Mouse (Mus musculus) hindbrain, embryonic 12.5 days (tissue): ENCODE measurements around the gene Shc2. TPM values are rescaled to one million over a fixed set of nuclear protein-coding genes. Genes with fewer than 3 reads are reported as not detected.

Experiments
- ATAC-seq: fragments of 200-750 bp; cut with Nextera tagmentation; 2 replicates; pipeline ENCODE4 v1.8.0; 2017; ENCODE audit warnings: moderate TSS enrichment; ENCODE audit not compliant: low FRiP score
- H3K27ac ChIP-seq: fragments of 300-500 bp; sonication (generic); 2 replicates; pipeline ENCODE4 v1.5.1; 2016; ENCODE audit warnings: mild to moderate bottlenecking
- H3K27me3 ChIP-seq: fragments of 300-500 bp; sonication (generic); 2 replicates; pipeline ENCODE4 v1.6.1; 2016; ENCODE audit warnings: mild to moderate bottlenecking
- H3K36me3 ChIP-seq: fragments of 300-500 bp; sonication (generic); 2 replicates; pipeline ENCODE4 v1.6.1; 2016; ENCODE audit warnings: mild to moderate bottlenecking
- H3K4me1 ChIP-seq: fragments of 300-500 bp; sonication (generic); 2 replicates; pipeline ENCODE4 v1.6.1; 2016
- H3K4me2 ChIP-seq: fragments of 300-500 bp; sonication (generic); replicated peaks from 2 replicates; pipeline ENCODE4 v1.6.1; 2016; ENCODE audit warnings: mild to moderate bottlenecking
- H3K4me3 ChIP-seq: fragments of 300-500 bp; sonication (generic); 2 replicates; pipeline ENCODE4 v1.5.1; 2016; ENCODE audit warnings: mild to moderate bottlenecking
- H3K9ac ChIP-seq: fragments of 300-500 bp; sonication (generic); 2 replicates; pipeline ENCODE4 v1.6.1; 2016; ENCODE audit warnings: mild to moderate bottlenecking, moderate library complexity
- H3K9me3 ChIP-seq: fragments of 300-500 bp; sonication (generic); replicated peaks from 2 replicates; pipeline ENCODE4 v1.6.1; 2016; ENCODE audit warnings: mild to moderate bottlenecking
- WGBS: fragments of 180-500 bp; shearing (Covaris S2); methylation state at CpG from one replicate; pipeline ENCODE4 v1.1.7; 2016; 5-methylcytosine and 5-hydroxymethylcytosine counted together
- polyA plus RNA-seq: library from polyadenylated mRNA; unstranded; fragments of >200 nt; fragmentation: Nextera tagmentation; extraction: Ambion mirVana; gene quantifications from 2 replicates; pipeline ENCODE4 v1.2.1, GENCODE M21; 2016

The Shc2 gene
- polyA plus RNA-seq, 1 experiment from 2014 or later: 33.0 TPM

GRCm38 (mm10) chr10:79569921-79570320 lies 67.8 kb downstream of the Shc2 start:
- WGBS: 89% methylated on average over 5 of the region's 5 CpGs
- Histone ChIP-seq H3K27ac (no peak overlapping the region), H3K27me3 (no peaks in the 10 kb centered on the region), H3K4me1 (no peaks in the 10 kb centered on the region), H3K9me3 (no peaks in the 10 kb centered on the region), H3K4me3 (no peak overlapping the region), H3K36me3 (no peaks in the 10 kb centered on the region), H3K9ac (no peak overlapping the region), H3K4me2 (no peak overlapping the region)
- ATAC-seq: no peak

Other genes with a start within 250 kb of the Shc2 start
- gene Vmn2r83, start 169.2 kb downstream of the Shc2 start, polyA plus RNA-seq: 0.05 TPM in 1 of 2 replicates, not detected in the other
- 13.4 and 14.6 TPM in 2 replicates for gene Plpp2, start 104.1 kb downstream of the Shc2 start, polyA plus RNA-seq
- gene Mier2, start 82.7 kb downstream of the Shc2 start, polyA plus RNA-seq: 57.8 and 66.1 TPM in 2 replicates
- gene Theg, start 50.6 kb downstream of the Shc2 start, polyA plus RNA-seq: not detected in 2 replicates
- 0.08 TPM in 1 of 2 replicates, not detected in the other for gene C2cd4c, start 23.9 kb downstream of the Shc2 start, polyA plus RNA-seq
- gene Odf3l2, start 7.8 kb upstream of the Shc2 start, polyA plus RNA-seq: not detected in 2 replicates
- 2.9 and 3.2 TPM in 2 replicates for gene Madcam1, start 26.6 kb upstream of the Shc2 start, polyA plus RNA-seq
- 68.1 and 69.4 TPM in 2 replicates for gene Tpgs1, start 31.5 kb upstream of the Shc2 start, polyA plus RNA-seq
- gene Cdc34, start 44.3 kb upstream of the Shc2 start, polyA plus RNA-seq: 121 and 124 TPM in 2 replicates
- gene Gzmm, start 51.1 kb upstream of the Shc2 start, polyA plus RNA-seq: 1.2 and 1.3 TPM in 2 replicates
- 658 and 661 TPM in 2 replicates for gene Bsg, start 66.6 kb upstream of the Shc2 start, polyA plus RNA-seq
- gene Hcn2, start 78.7 kb upstream of the Shc2 start, polyA plus RNA-seq: 0.45 and 0.48 TPM in 2 replicates
- 42.7 and 47.5 TPM in 2 replicates for gene Polrmt, start 108.7 kb upstream of the Shc2 start, polyA plus RNA-seq
- 0.42 and 0.72 TPM in 2 replicates for gene Fgf22, start 117.2 kb upstream of the Shc2 start, polyA plus RNA-seq
- 103 and 108 TPM in 2 replicates for gene Rnf126, start 129.0 kb upstream of the Shc2 start, polyA plus RNA-seq
- 2.3 and 2.7 TPM in 2 replicates for gene Fstl3, start 139.4 kb upstream of the Shc2 start, polyA plus RNA-seq
- 0.23 and 0.30 TPM in 2 replicates for gene Prss57, start 153.0 kb upstream of the Shc2 start, polyA plus RNA-seq
- 189 and 198 TPM in 2 replicates for gene Palm, start 155.7 kb upstream of the Shc2 start, polyA plus RNA-seq
- gene Misp, start 183.1 kb upstream of the Shc2 start, polyA plus RNA-seq: 1.3 and 2.1 TPM in 2 replicates
- gene Ptbp1, start 216.5 kb upstream of the Shc2 start, polyA plus RNA-seq: 201 and 211 TPM in 2 replicates
- 11.8 and 14.1 TPM in 2 replicates for gene Prtn3, start 236.6 kb upstream of the Shc2 start, polyA plus RNA-seq
- gene Plppr3, start 236.7 kb upstream of the Shc2 start, polyA plus RNA-seq: 289 and 290 TPM in 2 replicates
- gene Elane, start 248.3 kb upstream of the Shc2 start, polyA plus RNA-seq: 0.56 TPM in 1 of 2 replicates, not detected in the other